Mouse (Mus musculus) testis, adult 10 weeks (tissue): ENCODE measurements around the gene Tbpl2. TPM values are rescaled to one million over a fixed set of nuclear protein-coding genes. Genes with fewer than 3 reads are reported as not detected.

ENCODE experiments used
- polyA plus RNA-seq: library from polyadenylated mRNA; stranded (reverse); fragments of 350-450 nt; fragmentation: Illumina TruSeq; extraction: RNeasy Lipid Tissue Mini Kit (QIAGEN cat#74804); gene quantifications from one replicate; pipeline ENCODE4 v1.2.3, GENCODE M21; 2014; ENCODE audit warnings: low read depth, low replicate concordance

Tbpl2 gene
- not detected for polyA plus RNA-seq

DNA sequence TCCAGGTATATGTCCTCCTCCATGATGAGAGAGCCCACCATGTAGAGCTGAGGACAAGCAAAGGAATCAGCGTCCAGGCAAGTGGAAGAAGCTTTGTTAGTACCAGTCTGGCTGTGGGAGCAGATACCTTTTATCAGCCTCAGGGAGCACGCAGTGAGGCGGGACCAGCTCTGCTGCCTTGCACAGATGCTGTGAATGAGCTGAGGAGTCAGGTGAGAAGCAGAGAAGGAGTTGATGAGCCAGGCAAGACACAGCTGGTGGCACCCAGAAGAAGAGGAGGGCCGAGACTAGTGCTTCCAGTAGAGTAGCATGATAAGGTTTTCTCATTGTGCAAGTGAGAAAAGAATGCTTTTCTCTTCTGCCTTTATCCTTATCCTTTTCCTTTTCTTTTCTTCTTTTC lies at the start of gene Tbpl2:
Gene Tbpl2, minus strand, starts transcription at position 101 of the 400 bp plus-strand sequence.

DNA sequence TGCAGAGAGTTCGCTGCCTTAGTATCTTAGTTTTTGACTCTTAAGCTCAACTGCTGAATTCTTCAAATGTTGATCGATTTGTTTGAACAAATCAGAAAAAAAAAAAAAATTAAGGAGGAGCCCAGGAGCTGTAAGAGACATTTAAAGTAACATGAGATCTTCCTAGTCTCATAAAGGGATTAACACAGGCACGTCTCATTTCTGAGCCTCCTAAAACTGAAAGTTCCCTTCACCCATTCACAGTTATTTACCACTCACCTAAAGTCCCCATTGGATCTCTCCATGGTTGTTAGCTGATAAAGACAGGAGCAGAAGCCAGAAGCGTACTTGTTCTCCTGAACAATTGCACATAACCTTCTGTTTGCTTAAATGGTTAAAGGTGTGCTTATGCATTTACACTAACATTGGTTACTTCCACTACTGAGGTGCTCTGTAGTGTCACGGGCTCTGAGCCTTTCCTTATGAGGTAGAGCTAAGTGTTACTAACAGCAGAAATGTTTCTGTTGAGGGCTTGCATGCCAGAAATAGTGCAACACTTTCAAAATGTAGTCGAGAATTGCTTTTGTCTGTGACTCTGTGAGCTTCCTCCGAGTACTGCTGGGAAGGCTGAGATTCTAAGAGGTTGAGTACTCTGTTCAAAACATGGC lies 46.9 kb downstream of the Tbpl2 start, which contains the start of gene Hnmt:
Gene Hnmt, minus strand, starts transcription at position 51 of the 647 bp plus-strand sequence.

Other genes starting within 250 kb of the Tbpl2 start
- 7.8 TPM for gene Hnmt, start 47.2 kb downstream of the Tbpl2 start, polyA plus RNA-seq
- not detected for gene Il1f8, start 56.6 kb upstream of the Tbpl2 start, polyA plus RNA-seq
- gene Il1f9, start 89.9 kb upstream of the Tbpl2 start, polyA plus RNA-seq = not detected
- not detected for gene Il1f6, start 118.8 kb upstream of the Tbpl2 start, polyA plus RNA-seq
- gene Il1f5, start 180.4 kb upstream of the Tbpl2 start, polyA plus RNA-seq = not detected
- not detected for gene Il1f10, start 194.6 kb upstream of the Tbpl2 start, polyA plus RNA-seq
- not detected for gene Il1rn, start 240.3 kb upstream of the Tbpl2 start, polyA plus RNA-seq